Mouse (Mus musculus) cerebellum, adult 18-20 months (tissue): ENCODE measurements around the gene BC028528.
"Not testable (repeated sequence)": the region's sequence is repeated elsewhere in the genome, so short reads cannot be mapped to it uniquely, and the experiment has no call there.

ENCODE experiments used
- DNase-seq, 2 experiments: peaks; one replicate each; pipeline ENCODE4 v3.0.0; 2021

Gene BC028528

DNA sequence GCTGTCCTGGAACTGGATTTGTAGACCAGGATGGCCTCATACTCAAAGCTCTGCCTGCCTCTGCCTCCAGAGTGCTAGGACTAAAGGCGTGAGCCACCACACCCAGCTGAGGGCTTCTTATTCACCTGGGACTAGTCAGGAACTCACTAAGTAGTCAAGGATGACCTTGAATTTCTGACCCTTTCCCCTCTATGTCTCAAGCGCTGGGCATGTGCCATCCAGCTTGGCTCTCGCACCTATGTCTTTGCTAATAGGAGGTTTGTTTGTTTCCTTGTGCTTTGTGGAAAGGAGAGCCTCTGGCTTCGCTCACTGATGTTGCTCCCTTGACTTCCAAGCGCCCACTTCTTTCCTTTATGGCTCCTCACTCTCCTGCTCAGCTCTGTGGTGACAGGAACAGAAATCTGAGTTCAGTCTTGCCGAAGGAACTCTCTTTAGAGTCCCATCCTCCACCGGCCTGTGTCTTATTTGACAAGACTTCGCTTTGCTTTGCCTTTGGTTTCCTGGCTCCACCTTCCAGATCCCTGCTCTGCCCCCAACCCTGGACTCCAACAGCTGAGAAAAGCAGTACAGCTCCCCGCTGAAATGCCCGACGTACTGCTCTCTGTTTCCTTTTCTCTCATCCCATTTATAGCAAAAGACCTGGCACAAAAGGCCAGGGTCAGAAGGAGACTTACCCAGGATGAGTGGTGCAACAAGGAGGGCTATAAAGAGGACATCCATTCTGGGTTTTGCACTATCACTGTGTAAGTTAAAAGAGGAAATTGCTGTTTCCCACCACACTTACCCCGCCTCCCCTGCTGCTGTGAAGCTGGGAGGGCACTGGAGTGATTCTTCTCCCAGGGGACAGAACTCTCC is at the start of gene BC028528:
BC028528 (minus strand) TSS at position 795 of the 855 bp plus-strand sequence.
- DNase-seq, result peak in 1 of 2 experiments; percentile 4

DNA sequence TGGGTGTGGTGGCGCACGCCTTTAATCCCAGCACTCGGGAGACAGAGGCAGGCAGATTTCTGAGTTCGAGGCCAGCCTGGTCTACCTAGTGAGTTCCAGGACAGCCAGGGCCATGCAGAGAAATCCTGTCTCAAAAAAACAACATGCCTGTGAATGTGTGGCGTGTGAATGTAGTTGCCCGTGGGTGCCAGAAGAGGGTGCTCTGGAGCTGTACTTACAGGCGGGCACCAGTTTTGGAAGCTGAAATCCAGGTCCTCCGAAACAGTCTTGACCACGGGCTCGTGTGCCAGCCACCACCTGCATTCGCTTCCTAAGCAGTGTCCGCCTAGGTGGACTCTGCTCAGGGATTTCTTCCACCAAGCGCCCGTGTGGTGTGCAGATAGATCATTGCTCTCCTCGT is 47.0 kb upstream of the BC028528 start:
- no peak for DNase-seq

DNA sequence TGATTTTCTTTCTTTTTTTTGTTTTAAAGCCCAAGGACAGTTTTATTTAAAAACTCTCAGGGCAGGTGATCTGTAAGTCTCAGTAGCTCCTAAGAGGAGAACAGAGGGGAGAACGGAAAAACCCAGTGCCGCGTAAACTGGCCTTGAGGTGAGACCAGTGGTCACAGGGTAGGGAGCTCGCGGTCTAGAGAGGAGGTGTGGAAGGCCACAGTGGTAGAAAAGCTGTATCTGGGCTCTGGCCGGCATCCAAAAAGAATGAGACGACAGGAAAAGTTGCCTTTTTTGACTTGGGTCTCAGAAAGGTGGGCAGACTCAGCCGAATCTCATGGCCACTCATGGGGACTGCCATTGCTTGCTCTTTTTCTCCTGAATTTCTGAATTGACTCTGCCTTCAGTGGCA is 46.4 kb upstream of the BC028528 start:
- no peak for DNase-seq

DNA sequence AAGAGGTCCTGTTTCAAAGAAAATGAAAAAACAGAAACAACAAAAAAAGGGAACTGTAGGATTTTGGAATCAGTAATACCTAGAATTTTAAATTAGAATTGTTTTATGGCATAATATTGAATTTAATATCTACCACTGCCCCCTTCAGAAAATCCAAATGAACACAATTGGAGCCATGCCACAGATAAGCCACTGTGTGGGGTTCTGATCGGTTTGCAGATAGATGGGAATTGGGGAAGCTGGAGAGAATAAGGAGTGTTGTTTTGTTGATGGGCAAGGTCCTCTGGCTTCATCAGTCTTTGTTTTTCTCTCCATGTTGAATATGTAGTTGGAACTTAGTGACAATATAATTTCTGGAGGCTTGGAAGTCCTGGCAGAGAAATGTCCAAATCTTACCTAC is 42.6 kb upstream of the BC028528 start:
- DNase-seq, result no peak

DNA sequence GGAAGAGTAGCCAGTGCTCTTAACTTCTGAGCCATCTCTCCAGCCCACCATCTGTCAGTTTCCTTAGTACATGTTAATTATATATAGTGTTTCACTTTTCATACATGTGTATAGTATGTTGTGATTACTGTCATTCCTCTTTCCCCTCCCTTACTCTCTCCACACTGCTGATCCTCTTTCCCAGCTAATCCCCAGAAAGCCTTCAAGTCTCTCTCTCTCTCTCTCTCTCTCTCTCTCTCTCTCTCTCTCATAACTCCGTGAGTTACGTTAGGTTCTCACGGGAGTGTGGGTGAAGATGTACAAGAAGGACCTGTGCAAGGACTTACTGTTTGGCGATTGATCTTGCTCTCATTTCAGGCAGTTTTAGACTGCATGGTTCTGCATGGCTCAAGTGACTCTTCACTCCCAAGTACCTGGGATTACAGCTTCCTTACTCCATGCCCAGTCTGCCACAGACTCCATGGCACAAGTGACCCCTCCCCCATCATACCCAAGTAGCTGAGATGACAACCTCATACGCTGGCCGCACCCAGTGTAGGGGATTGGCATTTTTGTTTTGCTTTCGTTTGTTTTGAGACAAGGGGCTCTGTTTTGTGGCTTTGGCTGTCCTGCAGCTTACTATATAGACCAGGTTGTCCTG is 41.4 kb upstream of the BC028528 start:
- DNase-seq, result no peak

DNA sequence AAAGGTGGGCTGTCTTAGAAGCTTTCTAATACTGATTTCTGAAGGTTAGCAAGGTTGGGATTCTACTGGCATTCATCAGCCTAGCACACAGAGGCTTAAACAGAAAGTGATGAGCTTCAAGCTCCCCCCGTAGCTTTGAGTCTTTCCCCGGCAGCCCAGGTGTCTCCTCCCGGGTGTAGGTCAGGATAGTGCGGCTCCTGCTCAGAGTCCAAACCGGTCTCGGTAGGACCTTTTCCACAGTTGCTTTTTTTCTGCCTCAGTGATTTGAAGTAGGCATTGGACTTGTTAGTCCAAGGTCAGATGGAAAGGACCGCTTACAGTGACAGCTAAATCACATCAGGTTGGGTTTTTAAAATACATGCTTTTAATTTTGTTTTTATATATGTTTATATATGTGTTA is 40.8 kb upstream of the BC028528 start:
- DNase-seq, result no peak

DNA sequence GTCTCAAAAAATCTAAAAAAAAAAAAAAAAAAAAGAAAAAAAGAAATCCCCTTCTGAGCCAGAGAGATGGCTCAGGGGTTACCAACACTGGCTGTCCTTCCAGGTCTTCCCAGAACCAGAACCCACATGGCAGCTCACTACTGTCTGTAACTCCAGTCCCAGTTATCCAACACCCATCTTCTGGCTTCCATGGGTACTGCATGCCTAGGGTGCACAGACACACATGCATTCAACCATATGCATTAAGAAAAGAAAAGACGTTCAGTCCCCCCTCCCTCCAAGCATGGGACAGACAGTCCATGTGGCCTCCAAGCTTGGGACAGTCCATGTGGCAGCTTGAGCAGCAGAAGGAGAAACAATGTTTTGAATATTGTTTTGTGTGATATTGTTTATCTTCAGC is 40.4 kb upstream of the BC028528 start:
- DNase-seq, result no peak

DNA sequence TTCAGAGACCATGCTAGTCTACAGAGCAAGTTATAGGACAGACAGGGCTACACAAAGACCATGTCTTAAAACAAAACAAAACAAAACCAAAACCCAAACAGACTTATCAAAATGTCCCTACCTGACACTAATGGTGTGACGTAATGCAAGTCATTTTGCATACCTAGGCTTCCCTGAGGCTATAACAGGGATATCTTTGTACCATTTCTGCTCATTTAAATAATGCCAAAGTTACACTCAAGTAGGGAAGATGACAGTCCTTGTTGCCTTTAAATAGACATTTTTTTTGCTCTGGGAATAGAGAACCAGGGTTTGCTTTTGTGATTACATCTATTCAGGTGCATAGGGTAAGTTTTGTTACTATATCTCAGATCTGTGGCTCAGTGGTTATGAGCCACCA is 39.7 kb upstream of the BC028528 start:
- no peak for DNase-seq

DNA sequence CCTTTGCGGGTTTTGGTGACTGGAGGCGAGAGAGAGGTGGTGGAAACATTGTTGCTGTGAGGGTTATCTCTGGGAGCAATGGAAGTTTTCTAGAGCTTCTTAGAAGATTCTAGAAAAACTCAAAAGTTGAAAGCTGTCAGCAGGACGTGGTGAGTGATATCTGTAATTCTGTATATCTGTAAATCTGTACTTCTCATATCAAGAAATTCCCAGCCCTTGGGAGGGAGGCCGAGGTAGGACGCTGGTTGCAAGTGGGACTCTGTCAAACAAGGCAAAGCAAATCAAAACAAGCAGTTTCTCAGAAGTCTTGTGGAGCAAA is 38.6 kb upstream of the BC028528 start:
- no peak for DNase-seq

DNA sequence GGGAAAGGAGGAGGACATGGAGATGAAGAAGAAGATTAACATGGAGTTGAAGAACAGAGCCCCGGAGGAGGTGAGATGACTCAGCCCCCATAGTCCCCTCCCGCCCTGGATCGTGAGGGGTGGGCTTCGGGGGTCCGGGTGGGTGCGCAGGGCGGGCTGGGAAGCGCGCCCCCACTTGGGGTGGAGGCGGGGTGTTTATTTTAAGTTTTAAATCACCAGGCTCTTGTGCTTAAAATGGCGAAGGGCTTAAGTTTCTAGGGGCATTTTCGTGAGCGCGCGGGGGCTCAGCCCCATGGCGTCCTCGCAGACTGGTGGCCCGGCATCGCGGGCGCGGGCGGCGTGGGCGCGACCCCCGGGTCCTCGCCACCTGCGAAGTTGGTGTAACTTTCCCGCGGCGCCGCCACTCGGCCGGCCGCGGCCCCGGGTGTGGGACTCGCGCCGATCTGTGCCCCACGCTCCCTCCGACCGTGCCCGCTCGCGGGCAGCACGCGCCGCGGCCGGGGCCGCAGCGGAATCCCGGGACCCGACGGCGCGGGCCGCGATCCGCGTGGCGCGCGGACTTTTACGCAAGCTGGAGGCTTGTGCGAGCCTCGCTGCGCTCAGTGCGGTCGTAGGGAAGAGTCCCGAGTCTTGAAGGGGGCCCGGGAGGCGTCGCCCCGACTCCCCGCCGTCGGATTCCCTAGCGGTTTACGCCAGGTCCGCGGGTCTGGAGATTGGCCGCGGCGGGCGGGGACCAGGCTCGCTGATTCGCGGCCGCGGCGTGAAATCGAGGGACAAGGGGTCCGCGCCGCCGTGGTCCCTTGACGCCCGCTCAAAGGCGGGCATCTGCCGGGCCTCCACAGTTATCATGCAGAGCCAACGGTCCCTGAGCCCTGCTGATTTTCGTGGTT is 38.0 kb upstream of the BC028528 start:
- peak; percentile 25 to 63 for DNase-seq

DNA sequence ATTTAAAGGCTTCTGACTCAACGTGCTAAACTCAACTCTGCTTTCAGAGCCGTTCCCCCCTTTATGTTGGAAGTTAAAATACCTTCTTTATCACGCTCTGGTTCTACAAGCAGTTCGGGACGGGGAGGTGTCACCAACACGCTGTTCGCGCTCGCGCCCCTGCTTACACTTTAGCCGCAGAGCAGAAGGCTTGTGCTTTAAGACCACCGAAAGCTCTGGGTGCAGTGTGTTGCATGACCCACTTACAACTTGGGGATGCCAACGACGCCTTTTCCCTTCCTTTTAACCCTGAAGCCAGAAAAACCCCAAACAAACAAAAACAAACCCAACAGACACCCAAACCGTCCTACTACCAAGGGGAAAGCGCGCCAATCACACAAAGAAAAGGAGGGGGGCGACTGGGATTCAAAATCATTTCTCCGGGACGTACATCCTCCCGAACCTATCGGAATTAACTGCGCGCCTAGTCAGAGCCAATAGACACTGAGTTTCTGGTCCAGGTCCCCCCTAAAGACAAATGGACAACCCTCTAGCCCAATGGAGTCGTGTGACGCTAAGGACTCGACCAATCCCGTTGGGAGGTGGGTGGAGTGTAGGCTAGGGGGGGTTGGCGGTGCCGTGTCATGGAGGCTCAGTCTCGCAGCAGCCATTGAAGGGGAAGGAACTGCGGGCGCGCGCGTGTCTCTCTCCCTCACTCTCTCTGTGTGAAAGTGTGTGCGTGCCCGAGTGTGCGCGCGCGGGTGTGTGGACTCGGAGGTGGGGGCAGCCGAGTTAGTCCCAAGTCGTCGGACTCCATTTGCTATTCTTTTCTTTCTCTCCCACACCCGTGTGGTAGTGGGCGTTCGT is 37.1 kb upstream of the BC028528 start, which contains the start of gene Anp32e:
Anp32e (plus strand) TSS at position 589 of the 846 bp plus-strand sequence.
- DNase-seq, result peak; percentile 95 to 98

DNA sequence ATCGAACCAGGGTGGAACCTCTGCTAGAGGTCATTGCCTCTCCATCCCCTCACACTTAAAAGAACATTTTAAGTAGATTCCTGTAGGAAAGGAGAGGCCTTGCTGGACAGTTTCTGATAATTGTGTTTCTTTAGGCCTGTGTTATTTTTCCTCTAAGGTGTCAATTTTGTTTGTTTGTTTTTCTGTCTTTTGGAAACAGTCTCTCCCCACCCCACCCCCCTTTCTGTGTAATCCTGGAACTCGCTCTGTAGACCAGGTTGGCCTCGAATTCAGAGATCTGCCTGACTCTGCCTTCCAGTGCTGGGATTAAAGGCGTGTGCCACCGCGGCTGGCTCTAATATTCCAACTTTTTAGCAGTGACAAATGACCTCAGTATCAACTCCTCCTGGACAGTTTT is 36.5 kb upstream of the BC028528 start:
- DNase-seq, result no peak

DNA sequence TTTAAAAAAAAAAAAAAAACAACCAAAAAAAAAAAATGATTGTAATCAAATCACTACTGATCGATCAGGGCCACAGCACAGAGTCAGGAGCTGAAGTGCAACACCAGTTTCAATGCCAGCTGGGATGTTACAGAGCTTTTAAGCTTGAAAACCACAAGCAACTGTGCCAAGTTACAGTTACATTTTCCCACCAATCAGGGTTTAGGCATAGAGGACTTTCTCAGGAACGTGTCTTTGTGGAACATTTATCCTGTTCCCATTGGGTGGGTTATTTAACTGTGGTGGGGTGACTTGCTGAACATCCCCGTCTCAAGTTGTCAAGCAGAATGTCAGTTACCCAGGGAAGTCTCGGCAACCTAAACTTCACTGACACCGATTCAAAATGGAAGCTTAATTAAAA is 33.3 kb upstream of the BC028528 start:
- no peak for DNase-seq

DNA sequence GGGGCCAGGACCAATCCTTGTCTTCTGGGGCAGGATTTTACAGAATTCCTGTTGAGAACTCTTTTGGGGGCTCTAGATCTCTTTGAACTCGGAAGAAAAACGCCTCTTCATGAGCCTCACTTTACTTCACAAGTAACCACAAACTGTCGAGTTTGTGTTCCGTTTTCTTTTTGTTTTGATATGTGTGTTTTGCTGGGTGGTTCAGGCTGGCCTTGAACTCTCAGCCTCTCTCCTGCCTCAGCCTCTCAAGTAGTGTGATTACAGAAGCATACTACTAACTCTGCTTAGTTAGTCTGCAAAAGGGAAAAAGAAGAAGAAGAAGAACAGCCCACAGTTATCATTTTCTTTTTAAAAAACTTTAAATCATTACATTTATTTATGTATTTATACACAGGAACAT is 32.4 kb upstream of the BC028528 start:
- no peak for DNase-seq

DNA sequence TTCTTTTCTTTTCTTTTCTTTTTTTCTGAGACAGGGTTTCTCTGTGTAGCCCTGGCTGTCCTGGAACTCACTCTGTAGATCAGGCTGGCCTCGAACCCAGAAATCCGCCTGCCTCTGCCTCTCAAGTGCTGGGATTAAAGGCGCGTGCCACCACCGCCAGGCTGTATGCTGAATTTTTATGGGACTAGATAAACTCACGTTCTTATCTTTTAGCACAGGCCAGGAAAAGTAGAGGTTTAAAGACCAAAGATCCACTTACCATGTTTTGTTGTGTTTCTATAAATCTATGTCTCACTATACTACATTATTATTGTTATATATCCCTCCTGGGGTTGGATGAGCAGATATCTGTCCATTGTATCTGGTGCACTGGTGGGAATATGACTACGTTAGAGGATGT is 31.6 kb upstream of the BC028528 start:
- DNase-seq, result not testable (repeated sequence)

DNA sequence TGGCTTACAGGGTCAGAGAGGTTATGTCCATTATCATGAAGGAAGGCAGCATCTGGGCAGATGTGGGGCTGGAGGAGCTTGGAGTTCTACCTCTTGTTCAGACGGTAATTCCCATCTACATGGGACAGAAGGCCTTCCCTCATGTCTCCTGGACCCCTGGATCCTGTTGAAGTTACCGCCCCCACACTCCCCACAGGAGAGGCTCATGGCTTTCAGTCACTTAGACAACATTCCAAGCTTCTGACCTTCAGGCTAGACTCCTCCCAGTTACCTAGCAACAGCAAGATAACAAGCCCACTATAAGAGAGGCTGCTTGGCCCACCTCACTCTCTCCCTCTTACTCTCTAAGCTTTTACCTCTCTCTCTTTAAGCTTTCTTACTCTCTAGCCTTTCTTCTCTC is 28.7 kb upstream of the BC028528 start:
- DNase-seq, result not testable (repeated sequence)

DNA sequence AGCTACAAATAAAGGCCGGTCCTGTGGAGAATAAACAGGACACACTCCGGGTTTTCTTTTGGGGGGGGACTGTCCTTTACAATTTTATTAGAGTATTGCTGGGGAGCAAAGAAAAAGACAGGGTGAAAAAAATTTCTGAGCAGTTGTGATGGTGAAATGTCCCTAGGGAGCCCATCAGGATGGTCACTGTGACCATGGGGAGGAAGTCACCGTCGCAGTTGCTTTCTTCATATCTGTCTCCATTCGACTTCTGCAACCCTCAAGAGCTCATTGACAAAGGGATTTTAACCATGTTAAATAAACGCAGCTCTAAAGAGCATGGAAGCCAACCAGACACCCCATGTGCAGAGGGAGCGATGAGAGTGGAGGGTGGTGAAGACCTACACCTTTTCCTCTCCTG is 25.0 kb upstream of the BC028528 start:
- no peak for DNase-seq

DNA sequence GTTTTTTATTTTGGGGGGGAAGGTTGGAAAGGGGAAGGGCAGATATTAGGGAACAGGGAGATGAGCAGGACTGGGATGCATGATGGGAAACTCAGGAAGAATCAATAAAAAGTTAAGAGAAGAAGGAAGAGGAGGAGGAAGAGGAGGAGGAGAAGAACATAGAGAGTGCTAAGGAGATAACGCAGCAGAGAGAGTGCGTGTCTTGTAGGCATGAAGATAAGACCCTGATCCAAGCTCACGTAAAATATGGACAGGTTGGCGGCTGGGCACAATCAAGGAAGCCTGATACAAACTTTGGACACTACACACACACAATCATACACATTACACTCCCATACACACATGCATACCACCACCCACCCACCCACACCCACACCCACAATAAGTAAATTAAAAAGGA is 22.9 kb upstream of the BC028528 start:
- no peak for DNase-seq

DNA sequence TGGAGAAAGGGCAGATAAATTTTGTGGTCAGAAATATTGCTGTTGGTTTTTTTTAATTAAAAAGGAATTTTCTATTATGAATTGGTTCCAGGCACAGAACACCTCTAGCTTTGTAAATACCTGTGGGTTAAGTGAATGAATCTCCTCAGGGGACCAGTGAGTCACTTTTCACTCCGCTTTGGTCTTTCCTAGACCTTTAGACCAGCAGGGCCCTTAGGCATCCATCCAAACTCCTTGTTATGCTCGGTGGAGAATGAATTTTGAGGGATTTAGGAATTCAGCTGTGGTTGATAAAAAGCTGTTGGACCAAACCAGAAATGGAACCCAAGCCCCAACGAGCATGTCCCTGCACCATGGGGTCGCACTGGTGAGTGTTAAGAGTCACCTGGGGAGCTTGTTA is 15.8 kb upstream of the BC028528 start:
- no peak for DNase-seq

DNA sequence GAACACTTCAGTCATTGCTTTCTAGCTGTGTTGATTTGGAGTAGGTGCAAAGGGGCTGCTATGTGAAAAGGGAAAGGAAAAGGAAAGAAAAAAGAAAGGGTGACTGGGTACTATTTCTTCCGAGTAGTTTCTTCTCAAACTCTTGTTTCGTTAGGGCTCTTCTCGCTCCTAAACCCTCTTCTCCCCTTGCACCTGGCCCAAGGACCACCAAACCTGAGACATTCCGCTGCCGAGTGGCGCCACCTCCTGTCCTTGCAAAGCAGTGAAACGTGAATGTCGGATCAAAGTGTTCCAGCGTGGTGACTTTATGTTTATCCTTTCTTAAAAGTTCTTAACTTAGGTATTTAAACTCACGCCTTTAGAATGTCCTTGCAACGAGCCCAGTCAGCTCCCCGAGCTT is 15.1 kb upstream of the BC028528 start:
- peak; percentile 46 to 51 for DNase-seq

DNA sequence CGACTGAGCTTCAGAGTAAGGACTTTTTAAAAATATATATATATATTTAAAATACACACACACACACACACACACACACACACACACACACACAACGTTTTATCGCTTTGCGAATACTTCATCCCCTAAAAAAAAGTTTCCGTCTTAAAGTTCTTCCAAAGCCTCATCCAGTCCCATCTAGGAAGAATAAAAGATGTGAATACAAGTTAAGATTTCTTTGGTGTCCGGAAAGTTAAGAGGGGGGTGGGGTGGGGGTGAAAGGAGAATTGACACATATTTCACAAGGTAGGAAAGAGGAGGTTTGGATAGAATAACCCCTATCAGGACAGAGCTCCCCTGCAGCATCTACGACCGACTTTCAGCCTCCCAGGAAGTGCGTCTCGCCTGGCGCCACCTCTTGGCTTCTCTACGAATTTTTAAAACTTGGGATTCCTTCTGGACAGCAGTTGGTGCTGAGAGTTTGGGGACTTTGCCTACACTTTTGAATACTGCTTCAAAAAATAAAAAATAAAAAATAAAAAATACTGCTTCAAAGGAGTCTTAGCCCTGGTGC is 14.2 kb upstream of the BC028528 start:
- DNase-seq, result peak; percentile 49 to 54
